Mouse (Mus musculus): Measurements from ENCODE around the gene C1qtnf6.

The C1qtnf6 gene

GRCm38 (mm10) chr15:78515759-78516158 is 15.5 kb downstream of the C1qtnf6 start:
- DNase-seq (ENCODE audit: low spot score in 2 of 2): no peak

DNA sequence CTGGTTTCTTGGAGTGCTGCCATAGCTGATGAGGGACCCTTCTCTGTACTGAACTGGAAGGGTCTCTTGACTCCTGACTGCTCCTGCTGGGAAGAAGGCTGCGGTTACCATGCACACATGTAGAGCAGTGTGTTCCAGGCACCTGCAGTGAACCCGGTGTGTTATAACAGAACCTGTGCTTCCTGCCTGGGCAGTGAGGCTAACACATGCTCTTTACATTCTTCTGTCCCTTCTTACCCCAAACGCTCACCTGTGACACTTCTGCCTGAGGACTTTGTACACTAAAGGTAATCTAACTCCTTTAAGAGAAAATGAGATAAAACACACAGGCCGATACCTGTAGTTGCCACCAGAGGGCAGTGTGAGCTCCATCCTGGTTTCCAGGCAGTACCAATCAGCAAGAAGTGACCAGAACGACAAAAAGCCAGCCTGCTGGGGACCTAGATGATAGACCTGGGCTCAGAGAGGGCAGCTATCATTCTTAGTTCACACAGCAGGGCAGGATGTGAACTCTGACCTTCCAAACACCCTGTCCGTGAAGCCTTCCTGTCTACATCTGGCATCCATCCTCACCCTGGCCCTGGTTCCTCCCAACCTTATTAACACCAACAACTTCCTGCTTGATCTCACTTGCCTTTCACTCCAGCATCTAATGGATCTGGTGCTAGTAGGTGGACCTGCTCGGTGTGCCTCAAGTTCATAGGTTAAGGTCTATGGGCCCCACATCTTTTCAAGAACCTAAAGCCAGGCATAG is 16.6 kb downstream of the C1qtnf6 start:
- DNase-seq (ENCODE audit: low spot score in 2 of 2): peak; percentile 68 to 77

GRCm38 (mm10) chr15:78513019-78513418 is 18.2 kb downstream of the C1qtnf6 start:
- no peak for DNase-seq (ENCODE audit: low spot score in 2 of 2)

- DNase-seq (ENCODE audit: low spot score in 2 of 2): no peak
Measured at GRCm38 (mm10) chr15:78511951-78512350, 19.3 kb downstream of the C1qtnf6 start.

GRCm38 (mm10) chr15:78510736-78511135 is 20.5 kb downstream of the C1qtnf6 start:
- DNase-seq (ENCODE audit: low spot score in 2 of 2): no peak

- no peak for DNase-seq (ENCODE audit: low spot score in 2 of 2)
Measured at GRCm38 (mm10) chr15:78510121-78510576, 21.1 kb downstream of the C1qtnf6 start.

GRCm38 (mm10) chr15:78509297-78509899 is 21.8 kb downstream of the C1qtnf6 start:
- DNase-seq (ENCODE audit: low spot score in 2 of 2): no peak

GRCm38 (mm10) chr15:78508443-78508842 is 22.8 kb downstream of the C1qtnf6 start:
- DNase-seq (ENCODE audit: low spot score in 2 of 2): no peak

DNA sequence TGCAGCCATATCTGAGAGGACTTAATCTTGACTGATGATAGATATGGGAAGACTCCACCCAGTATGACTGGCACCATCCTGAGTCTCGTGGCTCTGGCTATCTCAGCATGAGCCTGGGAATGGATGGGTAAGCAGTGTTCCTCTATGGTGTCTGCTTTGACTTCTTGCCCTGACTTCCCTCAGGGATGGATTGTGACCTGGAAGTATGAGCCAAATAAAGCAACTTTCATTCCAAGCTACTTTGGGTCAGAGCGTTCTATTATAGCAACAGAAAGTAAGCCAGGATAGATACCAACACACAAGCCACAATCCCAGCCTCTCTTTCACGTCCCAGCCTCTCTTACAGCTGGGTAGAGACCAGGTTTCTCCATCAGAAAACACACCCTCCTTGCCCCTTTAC is 25.7 kb downstream of the C1qtnf6 start:
- DNase-seq (ENCODE audit: low spot score in 2 of 2): no peak

DNA sequence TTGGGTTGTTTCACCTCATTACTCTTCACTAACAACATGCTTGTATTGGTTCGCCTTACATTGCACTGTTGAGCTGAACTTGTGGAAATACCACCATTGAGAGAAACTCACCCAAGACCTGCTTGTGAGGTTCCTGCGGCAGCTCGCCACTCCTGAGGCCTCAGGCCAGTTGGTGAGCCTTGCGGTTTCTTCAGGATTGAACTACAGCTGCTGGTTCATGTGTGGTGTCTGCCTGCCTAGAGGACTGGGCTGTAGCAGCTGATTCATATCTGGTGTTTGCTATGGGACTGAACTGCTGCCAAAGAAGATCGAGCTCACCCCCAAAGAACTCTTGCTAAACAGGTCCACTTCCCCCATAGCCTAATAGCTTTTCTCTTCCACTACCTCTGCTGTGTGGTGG is 26.4 kb downstream of the C1qtnf6 start:
- no peak for DNase-seq (ENCODE audit: low spot score in 2 of 2)

DNA sequence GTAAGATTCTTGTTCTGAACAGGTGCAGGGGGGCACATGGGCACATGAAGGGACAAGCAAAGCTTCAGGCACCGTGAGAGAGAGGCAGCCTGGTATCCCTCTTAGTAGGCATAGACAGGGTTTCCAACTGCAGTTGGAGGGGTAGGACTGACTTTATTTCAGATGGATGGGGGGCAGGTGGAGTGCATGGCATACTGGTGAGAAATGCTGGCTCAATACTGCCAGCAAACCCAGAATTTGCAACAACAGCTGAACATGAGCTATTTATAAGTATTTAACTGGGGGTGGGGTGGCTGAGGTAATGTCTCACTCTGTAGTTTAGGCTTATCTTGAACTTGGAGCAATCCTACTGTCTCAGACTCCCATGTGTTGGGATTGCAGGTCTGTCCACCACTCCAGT is 27.2 kb downstream of the C1qtnf6 start:
- no peak for DNase-seq (ENCODE audit: low spot score in 2 of 2)

GRCm38 (mm10) chr15:78502437-78503132 is 28.6 kb downstream of the C1qtnf6 start:
- DNase-seq (ENCODE audit: low spot score in 2 of 2): no peak

- DNase-seq (ENCODE audit: low spot score in 2 of 2): no peak
Measured at GRCm38 (mm10) chr15:78494968-78495406, 36.2 kb downstream of the C1qtnf6 start, which contains the start of gene Il2rb. Il2rb (minus strand) TSS chr15:78495271.

GRCm38 (mm10) chr15:78493401-78494010 is 37.7 kb downstream of the C1qtnf6 start:
- no peak for DNase-seq (ENCODE audit: low spot score in 2 of 2)

- no peak for DNase-seq (ENCODE audit: low spot score in 2 of 2)
Measured at GRCm38 (mm10) chr15:78491301-78491700, 39.9 kb downstream of the C1qtnf6 start.

DNA sequence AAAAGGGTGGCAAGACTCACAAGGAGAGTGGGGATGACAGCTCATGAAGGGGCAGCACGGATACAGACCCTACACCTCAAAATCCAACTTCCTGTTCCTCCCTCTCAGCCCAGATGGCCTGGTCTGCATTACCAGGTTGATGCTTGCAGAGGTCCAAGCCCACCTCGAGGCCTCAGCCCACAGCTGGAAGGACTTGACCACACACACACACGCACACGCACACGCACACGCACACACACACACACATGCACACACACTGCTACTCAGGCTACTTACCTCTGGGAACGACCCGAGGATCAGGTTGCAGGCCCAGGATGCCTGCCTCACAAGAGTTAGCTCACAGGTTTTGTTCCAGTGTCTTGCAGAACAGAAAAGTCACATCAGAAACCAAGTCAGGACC is 41.3 kb downstream of the C1qtnf6 start:
- no peak for DNase-seq (ENCODE audit: low spot score in 2 of 2)

- DNase-seq (ENCODE audit: low spot score in 2 of 2): no peak
Measured at GRCm38 (mm10) chr15:78489248-78489647, 42.0 kb downstream of the C1qtnf6 start.

DNA sequence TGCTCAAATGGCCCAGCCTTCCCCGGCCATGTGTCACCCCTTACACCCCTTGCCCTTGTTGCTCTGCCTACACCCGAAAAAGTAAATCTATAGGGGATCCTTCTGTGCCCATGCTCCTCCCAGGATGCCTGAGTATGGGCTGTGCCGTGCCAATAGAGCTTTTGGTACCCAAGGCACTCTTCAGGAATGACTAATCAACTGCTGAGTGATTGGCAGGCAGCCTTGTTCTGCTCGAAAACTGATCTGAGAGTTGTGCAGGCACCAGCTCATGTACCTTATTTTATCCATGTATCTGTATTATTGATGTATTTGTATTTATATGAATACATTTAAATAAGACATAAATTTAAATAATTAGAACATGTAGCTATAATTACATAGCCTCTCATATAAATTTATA is 44.1 kb downstream of the C1qtnf6 start:
- no peak for DNase-seq (ENCODE audit: low spot score in 2 of 2)

DNA sequence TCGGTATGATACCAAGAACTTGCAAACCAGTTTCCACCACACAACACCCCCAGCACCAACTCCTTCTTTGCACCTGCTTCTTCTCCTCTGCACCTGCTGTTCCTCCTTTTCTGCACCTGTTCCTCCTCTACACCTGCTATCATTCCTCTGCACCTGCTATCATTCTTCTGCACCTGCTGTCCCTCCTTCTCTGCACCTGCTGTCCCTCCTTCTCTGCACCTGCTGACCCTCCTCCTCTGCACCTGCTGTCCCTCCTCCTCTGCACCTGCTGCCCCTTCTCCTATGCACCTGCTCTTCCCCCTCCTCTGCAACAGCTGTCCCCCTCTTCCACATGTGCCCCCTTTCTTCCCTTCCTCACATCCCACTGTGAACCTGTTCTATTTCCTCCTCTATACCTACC is 44.7 kb downstream of the C1qtnf6 start:
- no peak for DNase-seq (ENCODE audit: low spot score in 2 of 2)

DNA sequence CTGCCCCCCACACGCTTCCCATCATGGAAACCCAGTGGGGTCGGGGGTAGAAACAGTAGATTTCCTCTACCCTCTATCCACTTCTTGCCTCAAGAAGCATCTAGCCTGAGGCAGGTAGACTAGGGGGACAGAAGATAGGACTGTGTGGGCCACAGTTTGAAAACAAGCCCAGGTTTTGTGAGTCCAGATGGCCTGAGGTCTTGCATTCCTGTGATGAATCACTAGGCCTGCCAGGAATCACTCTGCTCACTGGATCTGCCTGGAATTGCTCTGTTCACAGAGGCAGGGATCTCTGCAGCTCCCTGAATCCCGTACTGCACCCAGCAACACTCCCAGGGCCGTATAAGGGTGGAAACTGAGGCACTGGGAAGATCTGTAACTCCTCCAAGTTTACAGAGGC is 47.9 kb downstream of the C1qtnf6 start:
- DNase-seq (ENCODE audit: low spot score in 2 of 2): no peak

DNA sequence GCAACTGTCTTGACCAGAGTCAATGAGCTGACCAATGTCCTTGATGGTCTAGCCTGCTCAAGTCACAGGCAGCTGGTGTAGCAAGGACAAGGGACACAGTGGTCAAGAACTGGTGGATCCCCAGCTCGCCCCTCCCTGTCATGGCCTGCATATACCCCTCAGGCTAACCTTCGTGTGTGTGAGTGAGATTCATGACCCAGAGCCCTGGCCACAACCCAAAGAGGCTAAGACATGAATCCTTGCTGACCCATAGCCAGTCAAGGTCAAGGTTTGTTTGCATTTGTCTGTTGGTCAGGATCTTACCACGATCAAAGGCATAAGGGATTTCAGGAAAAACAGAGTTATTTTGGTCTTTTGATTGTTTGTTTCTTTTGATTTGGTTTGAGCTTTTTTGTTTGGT is 48.7 kb downstream of the C1qtnf6 start:
- DNase-seq (ENCODE audit: low spot score in 2 of 2): no peak

DNA sequence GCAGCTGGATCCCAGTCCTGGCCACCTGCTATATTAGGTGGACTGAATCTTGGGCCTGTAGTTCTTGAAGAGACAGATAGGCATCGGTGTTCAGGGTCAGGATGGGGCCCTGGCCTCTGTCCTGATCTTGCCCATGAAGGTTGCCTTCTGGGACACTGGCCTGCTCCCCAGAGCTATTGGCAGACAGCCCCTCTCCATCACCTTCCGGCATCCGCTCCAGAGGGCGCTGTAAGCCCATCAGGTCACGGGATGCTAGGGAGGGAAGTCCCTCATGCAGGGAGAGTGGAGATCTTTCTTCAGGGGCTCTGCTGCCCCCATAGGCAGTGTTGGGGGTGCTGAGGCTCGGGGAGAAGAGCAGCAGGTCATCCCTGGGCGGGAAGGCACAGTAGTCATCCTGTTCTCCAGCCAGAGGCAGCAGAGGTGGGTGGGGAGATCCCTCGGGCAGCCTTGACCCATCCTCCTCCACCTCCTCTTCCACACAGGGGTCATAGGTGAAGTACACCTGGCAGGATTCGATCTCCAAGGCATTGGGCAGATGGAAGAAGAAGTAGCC is 49.7 kb downstream of the C1qtnf6 start:
- peak in 1 of 2 experiments; percentile 6 for DNase-seq (ENCODE audit: low spot score in 2 of 2)

Data from heart, adult 9 months (tissue).